In the genomic region with DNA sequence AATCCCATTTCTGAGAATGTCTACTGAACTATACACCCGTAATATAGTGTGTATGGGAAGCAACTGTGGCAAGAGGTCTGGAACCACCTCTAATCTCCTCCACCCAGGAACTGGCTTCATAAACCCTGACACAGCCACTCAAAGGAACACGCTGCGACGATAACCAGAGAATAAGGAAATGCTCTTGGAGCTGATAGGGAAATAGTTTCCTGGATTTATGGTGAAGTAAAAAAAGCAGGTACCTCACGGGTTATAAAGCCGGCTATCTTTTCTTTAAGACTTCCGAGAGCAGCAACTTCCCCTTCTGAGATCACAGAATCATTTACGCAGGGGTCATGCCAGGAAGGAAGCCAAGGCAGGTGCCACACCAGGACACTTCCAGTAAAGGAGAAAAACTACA, we compare ENCODE assay signal across 34 mouse cellular contexts. TPM values are rescaled to one million over a fixed set of nuclear protein-coding genes. Genes with fewer than 3 reads are reported as not detected.
A peak's percentile ranks its signal among the peaks of the same experiment; 100 is the strongest.
DNase-seq lines count a peak whose midpoint lies in the region; ATAC-seq and TF ChIP-seq lines count a peak whose summit lies in the region.
"Had no signal": no experiment of that assay in that cellular context is flagged by ENCODE, and none has a peak within 500 bp of the region (broad histone marks: within the 10 kb centered on the region; RNA-seq: fewer than 3 reads in every experiment).

No protein-coding gene starts in this region.

- no peak overlapping the region for H3K27ac ChIP-seq in heart, embryonic 13.5 days (replicated peaks)
- H3K27ac ChIP-seq in heart, adult 2 months = no peak overlapping the region
- no peak overlapping the region for H3K27ac ChIP-seq in intestine, embryonic 16.5 days (ENCODE audit: low read length)
- H3K27ac ChIP-seq in hindbrain, embryonic 16.5 days (ENCODE audit: low read depth, low read length) = no peak overlapping the region
- H3K27ac ChIP-seq: forebrain, embryonic 13.5 days; hindbrain, embryonic 10.5 days; hindbrain, postnatal 0 days; kidney, postnatal 0 days; limb, embryonic 15.5 days; liver, embryonic 14.5 days; lung, embryonic 15.5 days; midbrain, embryonic 10.5 days; neural tube, embryonic 12.5 days had no signal

- DNase-seq in heart, adult 2 months = no peak
- no peak for DNase-seq in adrenal gland, adult 8-10 months
- DNase-seq in kidney, adult 11 months = no peak
- DNase-seq: adrenal gland, adult 2 months; cerebellum, adult 8-10 months; cerebellum, postnatal 25 days; gastrocnemius, postnatal 25 days; heart, adult 18-20 months; heart, postnatal 10 days; kidney, adult 8-10 months; kidney, postnatal 4 days; layer of hippocampus, postnatal 36 days; left cerebral cortex, postnatal 4 days; lung, postnatal 36 days; right cerebral cortex, adult 18-20 months; right cerebral cortex, postnatal 4 days had no signal

- 0 out of 2 replicates have a peak overlapping the region, but pooled peaks have one; percentile 0 for H3K9ac ChIP-seq in heart, embryonic 13.5 days
- H3K9ac ChIP-seq in heart, adult 2 months (ENCODE audit: low read depth, low read length) = no peak overlapping the region
- H3K9ac ChIP-seq in intestine, embryonic 16.5 days (ENCODE audit: low read depth, low read length) = no peak overlapping the region
- no peak overlapping the region for H3K9ac ChIP-seq in hindbrain, embryonic 16.5 days (ENCODE audit: low read depth, low read length)
- H3K9ac ChIP-seq: forebrain, embryonic 13.5 days; heart, embryonic 12.5 days; limb, embryonic 15.5 days; liver, embryonic 14.5 days; lung, embryonic 15.5 days; neural tube, embryonic 12.5 days had no signal

- H3K4me2 ChIP-seq in heart, embryonic 13.5 days = 0 out of 2 replicates have a peak overlapping the region, but pooled peaks have one; percentile 14
- H3K4me2 ChIP-seq in intestine, embryonic 16.5 days (ENCODE audit: low read depth, low read length) = no peak overlapping the region
- H3K4me2 ChIP-seq in hindbrain, embryonic 16.5 days (ENCODE audit: low read length) = no peak overlapping the region
- H3K4me2 ChIP-seq: forebrain, embryonic 13.5 days; heart, embryonic 12.5 days; limb, embryonic 15.5 days; lung, embryonic 15.5 days; neural tube, embryonic 12.5 days had no signal

- H3K27me3 ChIP-seq in heart, embryonic 13.5 days (replicated peaks) = peaks cover 4% of the 10 kb centered on the region; the same call in 1 of the 2 replicates
- no peaks in the 10 kb centered on the region for H3K27me3 ChIP-seq in heart, adult 2 months (ENCODE audit: control insufficient read depth, insufficient read depth, low read length)
- H3K27me3 ChIP-seq in intestine, embryonic 16.5 days (replicated peaks; ENCODE audit: control insufficient read depth, insufficient read depth, low read length) = no peaks in the 10 kb centered on the region
- no peaks in the 10 kb centered on the region for H3K27me3 ChIP-seq in hindbrain, embryonic 16.5 days (replicated peaks; ENCODE audit: control insufficient read depth, insufficient read depth, low read length)
- H3K27me3 ChIP-seq: forebrain, embryonic 13.5 days; lung, embryonic 15.5 days; neural tube, embryonic 12.5 days had no signal

- TF ChIP-seq CTCF in heart, adult 2 months (IDR thresholded peaks at IDR 0.05) = no peak

- H3K4me3 ChIP-seq in heart, embryonic 13.5 days = no peak overlapping the region
- no peak overlapping the region for H3K4me3 ChIP-seq in heart, adult 2 months
- H3K4me3 ChIP-seq in intestine, embryonic 16.5 days (ENCODE audit: low read length) = no peak overlapping the region
- no peak overlapping the region for H3K4me3 ChIP-seq in hindbrain, embryonic 16.5 days (ENCODE audit: low read length)
- H3K4me3 ChIP-seq: forebrain, embryonic 13.5 days; heart, embryonic 12.5 days; hindbrain, embryonic 10.5 days; limb, embryonic 15.5 days; lung, embryonic 15.5 days; midbrain, embryonic 10.5 days; neural tube, embryonic 12.5 days had no signal

- intact Hi-C loops in heart, adult 2 months (cut with DNase I) = no loop called here

- WGBS in heart, embryonic 13.5 days = 28% methylated on average over 8 of the region's 8 CpGs
- whole genome bisulfite sequencing in heart, adult 2 months = 18% methylated on average over 8 of the region's 8 CpGs
- 30% methylated on average over 8 of the region's 8 CpGs for WGBS in intestine, embryonic 16.5 days
- WGBS in hindbrain, embryonic 16.5 days = 86% methylated on average over 8 of the region's 8 CpGs

- ATAC-seq in heart, embryonic 13.5 days (ENCODE audit: extremely low read depth, insufficient number of reproducible peaks, low FRiP score, low TSS enrichment) = no peak
- peak; percentile 91 for ATAC-seq in common myeloid progenitor, adult 5-6 weeks (replicated peaks; ENCODE audit: low read depth, poor library complexity, severe bottlenecking)
- peak; percentile 76 for ATAC-seq in intestine, embryonic 16.5 days
- peak; percentile 79 for ATAC-seq in megakaryocyte progenitor cell, adult 5-6 weeks (replicated peaks; ENCODE audit: poor library complexity)
- no peak for ATAC-seq in hindbrain, embryonic 16.5 days
- ATAC-seq: activated CD4-positive, CD25-positive, alpha-beta regulatory T cell, adult 4 months; forebrain, embryonic 13.5 days; hindbrain, postnatal 0 days; midbrain, embryonic 16.5 days had no signal

- H3K36me3 ChIP-seq in heart, embryonic 13.5 days = no peaks in the 10 kb centered on the region
- H3K36me3 ChIP-seq in heart, adult 2 months (ENCODE audit: control insufficient read depth, insufficient read depth, low read length) = no peaks in the 10 kb centered on the region
- H3K36me3 ChIP-seq in intestine, embryonic 16.5 days (ENCODE audit: control insufficient read depth, insufficient read depth, low read length) = no peaks in the 10 kb centered on the region
- no peaks in the 10 kb centered on the region for H3K36me3 ChIP-seq in hindbrain, embryonic 16.5 days (ENCODE audit: control insufficient read depth, insufficient read depth, low read length)
- H3K36me3 ChIP-seq: heart, embryonic 12.5 days; hindbrain, embryonic 10.5 days; limb, embryonic 15.5 days; lung, embryonic 15.5 days; midbrain, embryonic 10.5 days; neural tube, embryonic 12.5 days had no signal

- H3K79me2 ChIP-seq in heart, adult 2 months (replicated peaks; ENCODE audit: control insufficient read depth, insufficient read depth, low read length) = no peaks in the 10 kb centered on the region

- TF ChIP-seq POLR2A in heart, adult 2 months (IDR thresholded peaks at IDR 0.05; ENCODE audit: insufficient read depth, low read depth, low read length) = no peak

- peaks cover 20% of the 10 kb centered on the region for H3K4me1 ChIP-seq in heart, embryonic 13.5 days
- H3K4me1 ChIP-seq in heart, adult 2 months (ENCODE audit: control insufficient read depth, insufficient read depth, low read length) = peaks cover 1% of the 10 kb centered on the region; the same call in 1 of the 2 replicates
- H3K4me1 ChIP-seq in intestine, embryonic 16.5 days (ENCODE audit: control insufficient read depth, insufficient read depth, low read length) = peaks cover 12% of the 10 kb centered on the region; the same call in 1 of the 2 replicates
- H3K4me1 ChIP-seq in hindbrain, embryonic 16.5 days (ENCODE audit: control insufficient read depth, insufficient read depth, low read depth, low read length) = no peaks in the 10 kb centered on the region
- H3K4me1 ChIP-seq: forebrain, embryonic 13.5 days; hindbrain, embryonic 10.5 days; limb, embryonic 15.5 days; neural tube, embryonic 12.5 days had no signal

- TF ChIP-seq EP300 in heart, adult 2 months (IDR thresholded peaks at IDR 0.05; ENCODE audit: insufficient read depth, low read depth, low read length) = no peak

- no peaks in the 10 kb centered on the region for H3K9me3 ChIP-seq in heart, embryonic 13.5 days
- no peaks in the 10 kb centered on the region for H3K9me3 ChIP-seq in intestine, embryonic 16.5 days (ENCODE audit: control insufficient read depth, low read length)
- no peaks in the 10 kb centered on the region for H3K9me3 ChIP-seq in hindbrain, embryonic 16.5 days (ENCODE audit: control insufficient read depth, low read length)
- H3K9me3 ChIP-seq: forebrain, embryonic 13.5 days; heart, embryonic 12.5 days; hindbrain, embryonic 10.5 days; limb, embryonic 15.5 days; lung, embryonic 15.5 days; midbrain, embryonic 10.5 days; neural tube, embryonic 12.5 days had no signal

RNA-seq across cellular contexts. Expression of a gene that starts 37.0 kb away (rescaled TPM):
- 0.52 and 0.78 TPM in 2 replicates for polyA plus RNA-seq in heart, embryonic 13.5 days (2015; fragmentation: Nextera tagmentation; extraction: Ambion mirVana)
- under 1 TPM; 0.13 to 0.18 TPM for total RNA-seq in heart, adult 2 months (2021)
- polyA plus RNA-seq in heart, adult 2 months (2012; rRNA removed) = 0.37 and 0.53 TPM in 2 replicates
- not detected in 2 replicates for total RNA-seq in common myeloid progenitor, adult 5-6 weeks (2017)
- 1.2 and 1.5 TPM in 2 replicates for polyA plus RNA-seq in intestine, embryonic 16.5 days (2015; fragmentation: Nextera tagmentation; extraction: Ambion mirVana)
- total RNA-seq in megakaryocyte progenitor cell, adult 5-6 weeks (2015) = 0.15 and 0.27 TPM in 2 replicates
- 0.04 and 0.17 TPM in 2 replicates for total RNA-seq in megakaryocyte progenitor cell, adult 5-6 weeks (2017)
- 1 to 10 TPM in 3 of 4 experiments, under 1 TPM in 1; 0.96 to 2.5 (median 1.4) TPM for total RNA-seq in adrenal gland, adult 8-10 months (2022)
- polyA plus RNA-seq in hindbrain, embryonic 16.5 days (2015; fragmentation: Nextera tagmentation; extraction: Ambion mirVana) = 21.9 and 24.8 TPM in 2 replicates

RNA-seq across cellular contexts. Expression of a gene that starts 44.1 kb away (rescaled TPM):
- 1.5 and 1.7 TPM in 2 replicates for polyA plus RNA-seq in heart, embryonic 13.5 days (2015; fragmentation: Nextera tagmentation; extraction: Ambion mirVana)
- under 1 TPM in 1 of 2 experiments, not detected in 1; 0.34 TPM for total RNA-seq in heart, adult 2 months (2021)
- polyA plus RNA-seq in heart, adult 2 months (2012; rRNA removed) = 0.31 TPM in 1 of 2 replicates, not detected in the other
- total RNA-seq in common myeloid progenitor, adult 5-6 weeks (2017) = 0.39 and 7.7 TPM in 2 replicates
- 0.34 and 0.62 TPM in 2 replicates for polyA plus RNA-seq in intestine, embryonic 16.5 days (2015; fragmentation: Nextera tagmentation; extraction: Ambion mirVana)
- 5.0 and 8.0 TPM in 2 replicates for total RNA-seq in megakaryocyte progenitor cell, adult 5-6 weeks (2015)
- total RNA-seq in megakaryocyte progenitor cell, adult 5-6 weeks (2017) = 5.1 and 5.9 TPM in 2 replicates
- not detected for total RNA-seq in adrenal gland, adult 8-10 months (2022)
- 0.41 TPM in 1 of 2 replicates, not detected in the other for polyA plus RNA-seq in hindbrain, embryonic 16.5 days (2015; fragmentation: Nextera tagmentation; extraction: Ambion mirVana)
- total RNA-seq: adrenal gland, adult 2 months; gastrocnemius, adult 18-20 months; gastrocnemius, postnatal 25 days; layer of hippocampus, postnatal 36 days had no signal
- polyA plus RNA-seq: adrenal gland, adult 2 months; forebrain, embryonic 13.5 days; midbrain, embryonic 16.5 days; neural tube, embryonic 12.5 days had no signal

Comparison
In these comparisons a context has a peak if more than half of its experiments do, and no peak if none do; other contexts are left out.
1. ATAC-seq: peak in common myeloid progenitor, adult 5-6 weeks (single experiment), intestine, embryonic 16.5 days (single experiment) and megakaryocyte progenitor cell, adult 5-6 weeks (single experiment); none in heart, embryonic 13.5 days (single experiment) and hindbrain, embryonic 16.5 days (single experiment).